Mouse (Mus musculus) kidney, adult 2 months (tissue): Measurements from ENCODE around the gene Gm4070.
"Not testable (repeated sequence)": the region's sequence is repeated elsewhere in the genome, so short reads cannot be mapped to it uniquely, and the experiment has no call there.

Experiments used
- CTCF ChIP-seq: fragments of 200-500 bp; conservative IDR thresholded peaks from 2 replicates; pipeline ENCODE4 v1.5.1; 2011; ENCODE audit warnings: low read depth, mild to moderate bottlenecking, control low read depth, low read length, moderate library complexity, mixed read lengths; ENCODE audit not compliant: insufficient read depth, insufficient read length
- POLR2A ChIP-seq: fragments of 200-500 bp; IDR thresholded peaks from one replicate; pipeline ENCODE4 v1.6.1; 2011; ENCODE audit warnings: low read depth, low read length, control low read depth

- TF ChIP-seq CTCF, POLR2A: not testable (repeated sequence)
These were observed 73.9 kb downstream of the Gm4070 start for GRCm38 (mm10) chr7:105879717-105880484.
